Mouse (Mus musculus) CD8-positive naive resting alpha-beta T cell, adult 2 months (primary cell): Measurements from ENCODE around the gene Hrasls.

ENCODE experiments used
- DNase-seq, 2 experiments: peaks; one replicate each; pipeline ENCODE4 v3.0.0; 2022; ENCODE audit warnings: low read depth in 2 of 2, low spot score in 2 of 2

Hrasls gene

GRCm38 (mm10) chr16:29209605-29210411 is at the start of gene Hrasls:
Gene Hrasls, plus strand, starts transcription at chr16:29209695.
- no peak for DNase-seq

GRCm38 (mm10) chr16:29162271-29162670 is 47.2 kb upstream of the Hrasls start:
- no peak for DNase-seq

GRCm38 (mm10) chr16:29167051-29167450 is 42.4 kb upstream of the Hrasls start:
- no peak for DNase-seq

GRCm38 (mm10) chr16:29171741-29172140 is 37.8 kb upstream of the Hrasls start:
- DNase-seq, result no peak

- DNase-seq, result no peak
Observed at GRCm38 (mm10) chr16:29173201-29173600, 36.3 kb upstream of the Hrasls start.

GRCm38 (mm10) chr16:29174831-29175350 is 34.6 kb upstream of the Hrasls start:
- DNase-seq, result no peak

- DNase-seq, result no peak
Observed at GRCm38 (mm10) chr16:29192911-29193310, 16.6 kb upstream of the Hrasls start.

- no peak for DNase-seq
Observed at GRCm38 (mm10) chr16:29193981-29194380, 15.5 kb upstream of the Hrasls start.

GRCm38 (mm10) chr16:29195156-29195555 is 14.3 kb upstream of the Hrasls start:
- DNase-seq, result no peak

GRCm38 (mm10) chr16:29198461-29198860 is 11.0 kb upstream of the Hrasls start:
- no peak for DNase-seq

GRCm38 (mm10) chr16:29201146-29201545 is 8.3 kb upstream of the Hrasls start:
- DNase-seq, result no peak

- no peak for DNase-seq
Observed at GRCm38 (mm10) chr16:29204875-29205274, 4.6 kb upstream of the Hrasls start.

GRCm38 (mm10) chr16:29205581-29205980 is 3.9 kb upstream of the Hrasls start:
- no peak for DNase-seq

- DNase-seq, result no peak
Observed at GRCm38 (mm10) chr16:29208841-29209240, 654 bp upstream of the Hrasls start.

- DNase-seq, result no peak
Observed at GRCm38 (mm10) chr16:29216395-29217295, 7.2 kb downstream of the Hrasls start.

- DNase-seq, result no peak
Observed at GRCm38 (mm10) chr16:29235951-29236350, 26.5 kb downstream of the Hrasls start.

GRCm38 (mm10) chr16:29254325-29254724 is 44.8 kb downstream of the Hrasls start:
- no peak for DNase-seq
